Mouse (Mus musculus) MEL (cell line): ENCODE data around the gene Cd68. TPM values are rescaled to one million over a fixed set of nuclear protein-coding genes. Genes with fewer than 3 reads are reported as not detected.

Source experiments
- DNase-seq: peaks from one replicate; pipeline ENCODE4 v3.0.0; 2011; ENCODE audit warnings: low read depth, low spot score
- H3K27ac ChIP-seq: 2 replicates; pipeline ENCODE4 v1.5.1; 2012; ENCODE audit warnings: low read depth, mild to moderate bottlenecking, control low read depth, low read length, moderate library complexity; ENCODE audit not compliant: control insufficient read depth
- H3K27me3 ChIP-seq, 2 experiments: fragments of 150-350 bp in 1 of 2; sonication (generic) in 1 of 2; 2 replicates each; pipeline ENCODE4 v1.6.1; 2012; ENCODE audit warnings: low read length in 2 of 2, mild to moderate bottlenecking in 2 of 2, improper control_type of control experiment in 1 of 2, moderate library complexity in 1 of 2; ENCODE audit not compliant: insufficient read depth in 2 of 2, control insufficient read depth in 1 of 2
- H3K36me3 ChIP-seq, 2 experiments: 2 replicates each; pipeline ENCODE4 v1.6.1; 2012 to 2014; ENCODE audit warnings: low read length in 2 of 2, improper control_type of control experiment in 1 of 2, inconsistent platforms in 1 of 2, mild to moderate bottlenecking in 1 of 2; ENCODE audit not compliant: insufficient read depth in 2 of 2, control insufficient read depth in 1 of 2
- H3K4me1 ChIP-seq, 2 experiments: fragments of 150-350 bp in 1 of 2; sonication (generic) in 1 of 2; 2 replicates each; pipeline ENCODE4 v1.6.1; 2012; ENCODE audit warnings: low read length in 2 of 2, improper control_type of control experiment in 1 of 2, mild to moderate bottlenecking in 1 of 2; ENCODE audit not compliant: insufficient read depth in 2 of 2, control insufficient read depth in 1 of 2
- H3K4me3 ChIP-seq, 2 experiments: fragments of 150-350 bp in 1 of 2; sonication (generic) in 1 of 2; 2 replicates each; pipeline ENCODE4 v1.5.1; 2012; ENCODE audit warnings: low read depth in 2 of 2, low read length in 2 of 2, mild to moderate bottlenecking in 2 of 2, moderate library complexity in 2 of 2, control low read depth in 1 of 2, improper control_type of control experiment in 1 of 2; ENCODE audit not compliant: control insufficient read depth in 1 of 2, insufficient read depth in 1 of 2
- H3K79me2 ChIP-seq: 2 replicates; pipeline ENCODE4 v1.6.1; 2012; ENCODE audit warnings: mild to moderate bottlenecking, low read length, moderate library complexity; ENCODE audit not compliant: control insufficient read depth, poor library complexity, insufficient read depth
- H3K9ac ChIP-seq: 2 replicates; pipeline ENCODE4 v1.6.1; 2012; ENCODE audit warnings: low read depth, mild to moderate bottlenecking, control low read depth, low read length, moderate library complexity; ENCODE audit not compliant: control insufficient read depth, poor library complexity, severe bottlenecking
- H3K9me3 ChIP-seq: fragments of 150-350 bp; sonication (generic); replicated peaks from 2 replicates; pipeline ENCODE4 v1.6.1; 2012; ENCODE audit warnings: mild to moderate bottlenecking, low read length, improper control_type of control experiment, moderate library complexity; ENCODE audit not compliant: insufficient read depth
- BHLHE40 ChIP-seq: IDR thresholded peaks from 2 replicates; pipeline ENCODE4 v1.6.1; 2012; ENCODE audit warnings: low read depth, mild to moderate bottlenecking, inconsistent platforms, low read length, improper control_type of control experiment, borderline replicate concordance
- CTCF ChIP-seq, 3 experiments: IDR thresholded peaks in 2 of 3; conservative IDR thresholded peaks in 1 of 3; 2 replicates each; pipeline ENCODE4 v1.5.1; 2011 to 2012; ENCODE audit warnings: low read length in 3 of 3, low read depth in 2 of 3, mild to moderate bottlenecking in 2 of 3, improper control_type of control experiment in 1 of 3, inconsistent platforms in 1 of 3, mixed read lengths in 1 of 3, moderate library complexity in 1 of 3; ENCODE audit not compliant: control insufficient read depth in 1 of 3, insufficient read depth in 1 of 3, poor library complexity in 1 of 3, severe bottlenecking in 1 of 3
- E2F4 ChIP-seq: IDR thresholded peaks from 2 replicates; pipeline ENCODE4 v1.6.1; 2011; ENCODE audit warnings: low read depth, low read length, improper control_type of control experiment, borderline replicate concordance
- ETS1 ChIP-seq: IDR thresholded peaks from 2 replicates; pipeline ENCODE4 v1.6.1; 2012; ENCODE audit warnings: low read depth, mild to moderate bottlenecking, inconsistent platforms, low read length, improper control_type of control experiment, moderate library complexity
- GATA1 ChIP-seq: IDR thresholded peaks from 2 replicates; pipeline ENCODE4 v1.6.1; 2011; ENCODE audit warnings: low read depth, low read length, improper control_type of control experiment
- HCFC1 ChIP-seq: IDR thresholded peaks from 2 replicates; pipeline ENCODE4 v1.6.1; 2012; ENCODE audit warnings: low read depth, mild to moderate bottlenecking, inconsistent platforms, low read length, improper control_type of control experiment, moderate library complexity
- MAZ ChIP-seq: IDR thresholded peaks from 2 replicates; pipeline ENCODE4 v1.6.1; 2012; ENCODE audit warnings: low read depth, mild to moderate bottlenecking, inconsistent platforms, low read length, improper control_type of control experiment
- MEF2A ChIP-seq: IDR thresholded peaks from 2 replicates; pipeline ENCODE4 v1.6.1; 2014; ENCODE audit warnings: low read depth, mild to moderate bottlenecking, inconsistent platforms, low read length, improper control_type of control experiment; ENCODE audit not compliant: poor library complexity, insufficient replicate concordance, severe bottlenecking; ENCODE audit errors: extremely low read depth
- MYB ChIP-seq: IDR thresholded peaks from 2 replicates; pipeline ENCODE4 v1.6.1; 2011; ENCODE audit warnings: mild to moderate bottlenecking, low read depth, low read length, improper control_type of control experiment
- NELFE ChIP-seq: IDR thresholded peaks from 2 replicates; pipeline ENCODE4 v1.6.1; 2011; ENCODE audit warnings: low read depth, low read length, improper control_type of control experiment
- POLR2A ChIP-seq, 2 experiments: IDR thresholded peaks; 2 replicates each; pipeline ENCODE4 v1.6.1; 2011 to 2012; ENCODE audit warnings: low read length in 2 of 2, mild to moderate bottlenecking in 2 of 2, control low read depth in 1 of 2, improper control_type of control experiment in 1 of 2, low read depth in 1 of 2, moderate library complexity in 1 of 2; ENCODE audit not compliant: control insufficient read depth in 1 of 2, insufficient read depth in 1 of 2, poor library complexity in 1 of 2
- POLR2AphosphoS2 ChIP-seq: IDR thresholded peaks from 2 replicates; pipeline ENCODE4 v1.6.1; 2011; ENCODE audit warnings: low read length, improper control_type of control experiment
- RAD21 ChIP-seq: IDR thresholded peaks from 2 replicates; pipeline ENCODE4 v1.6.1; 2011; ENCODE audit warnings: mild to moderate bottlenecking, low read depth, low read length, improper control_type of control experiment
- SIN3A ChIP-seq: IDR thresholded peaks from 2 replicates; pipeline ENCODE4 v1.6.1; 2012; ENCODE audit warnings: low read length, improper control_type of control experiment, inconsistent platforms
- SMC3 ChIP-seq: IDR thresholded peaks from 2 replicates; pipeline ENCODE4 v1.6.1; 2011; ENCODE audit warnings: low read depth, low read length, improper control_type of control experiment
- TCF12 ChIP-seq: IDR thresholded peaks from 2 replicates; pipeline ENCODE4 v1.6.1; 2014; ENCODE audit warnings: low read depth, mild to moderate bottlenecking, inconsistent platforms, low read length, improper control_type of control experiment, moderate library complexity
- UBTF ChIP-seq: IDR thresholded peaks from 2 replicates; pipeline ENCODE4 v1.6.1; 2012; ENCODE audit warnings: low read depth, mild to moderate bottlenecking, inconsistent platforms, low read length, improper control_type of control experiment, moderate library complexity, borderline replicate concordance; ENCODE audit not compliant: insufficient read depth
- USF1 ChIP-seq: IDR thresholded peaks from 2 replicates; pipeline ENCODE4 v1.6.1; 2014; ENCODE audit warnings: low read depth, mild to moderate bottlenecking, inconsistent platforms, low read length, improper control_type of control experiment, moderate library complexity
- ZC3H11A ChIP-seq: IDR thresholded peaks from 2 replicates; pipeline ENCODE4 v1.6.1; 2012; ENCODE audit warnings: low read depth, mild to moderate bottlenecking, inconsistent platforms, low read length, improper control_type of control experiment
- ZKSCAN1 ChIP-seq: IDR thresholded peaks from 2 replicates; pipeline ENCODE4 v1.6.1; 2012; ENCODE audit warnings: low read depth, mild to moderate bottlenecking, inconsistent platforms, low read length, improper control_type of control experiment, moderate library complexity
- ZMIZ1 ChIP-seq: IDR thresholded peaks from 2 replicates; pipeline ENCODE4 v1.6.1; 2012; ENCODE audit warnings: low read depth, mild to moderate bottlenecking, inconsistent platforms, low read length, improper control_type of control experiment, moderate library complexity
- ZNF384 ChIP-seq: IDR thresholded peaks from 2 replicates; pipeline ENCODE4 v1.6.1; 2012; ENCODE audit warnings: low read depth, mild to moderate bottlenecking, inconsistent platforms, low read length, improper control_type of control experiment
- polyA plus RNA-seq, 2 experiments: library from polyadenylated mRNA; stranded (reverse) in 1 of 2; unstranded in 1 of 2; fragments of >175 nt in 1 of 2; fragments of >200 nt in 1 of 2; gene quantifications; 2 replicates each; pipeline versions ENCODE4 v1.2.1 to v1.2.4; 2012; ENCODE audit warnings: low replicate concordance in 2 of 2, low read depth in 1 of 2; ENCODE audit not compliant: insufficient read length in 2 of 2, insufficient read depth in 1 of 2, missing spikeins in 1 of 2
- total RNA-seq: library from RNA; depleted of rRNA; stranded (reverse); fragments of 300-350 nt; gene quantifications from 2 replicates; pipeline ENCODE4 v1.2.3, GENCODE M21; 2012

The Cd68 gene
- total and polyA plus RNA-seq, 3 experiments, result 5.3 to 19.8 TPM; not detected in 1

DNA sequence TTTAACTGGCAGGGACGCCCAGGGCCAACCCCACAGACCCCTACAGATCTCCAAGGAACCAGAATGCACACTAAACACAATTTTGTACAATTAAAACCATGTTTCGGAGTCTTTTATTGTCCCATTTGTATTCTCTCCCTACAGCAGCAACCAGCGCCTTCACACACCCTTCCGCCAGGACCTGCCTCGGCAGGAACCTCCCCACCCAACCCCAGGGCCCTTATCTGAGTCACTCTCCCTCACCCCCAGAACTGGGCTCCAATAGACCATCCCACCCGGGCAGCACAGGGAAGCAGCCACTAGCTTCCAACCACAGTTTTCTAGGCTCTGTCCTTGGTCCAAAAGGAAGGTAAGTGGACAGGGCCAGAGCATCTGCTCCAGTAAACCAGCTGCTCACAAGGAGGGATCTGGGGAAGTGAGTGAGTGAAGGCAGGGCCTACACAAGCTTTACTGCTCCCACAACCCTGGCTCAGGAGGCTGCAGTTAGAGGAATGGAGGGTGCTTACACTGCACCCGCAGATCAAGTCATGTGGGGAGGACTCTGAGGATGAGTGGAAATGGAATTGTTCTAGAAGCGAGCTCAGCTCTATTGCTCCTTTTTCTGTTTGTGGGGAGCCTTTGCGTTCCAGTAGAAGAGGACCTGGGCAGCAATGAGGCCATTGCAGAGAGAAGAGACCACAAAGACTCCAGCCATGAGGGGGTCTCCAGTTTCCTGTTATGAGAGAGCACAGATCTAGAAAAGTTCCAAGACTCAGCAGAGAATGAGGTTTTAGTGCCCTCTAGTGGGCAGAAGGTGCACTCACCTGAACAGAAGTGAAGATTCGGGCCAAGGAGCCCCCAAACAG is 9.1 kb downstream of the Cd68 start:
- H3K27ac ChIP-seq, result no peak overlapping the region
- peaks cover 4 to 14% of the 10 kb centered on the region in 2 experiments; a peak in 3 of 4 replicates for H3K36me3 ChIP-seq
- peak; percentile 83 for DNase-seq
- 0 out of 2 replicates have a peak overlapping the region, but pooled peaks have one; percentile 4 for H3K9ac ChIP-seq
- peaks cover 4 to 11% of the 10 kb centered on the region in 2 experiments for H3K4me1 ChIP-seq
- H3K4me3 ChIP-seq, result no peak overlapping the region
- H3K79me2 ChIP-seq, result peaks cover 2% of the 10 kb centered on the region; the same call in 1 of the 2 replicates
- H3K27me3 ChIP-seq, result no peaks in the 10 kb centered on the region
- H3K9me3 ChIP-seq, result no peaks in the 10 kb centered on the region
- peak; percentile 75 for TF ChIP-seq ZC3H11A
- peak; percentile 9; the same call in 1 of the 2 replicates for TF ChIP-seq GATA1
- TF ChIP-seq ETS1, result no peak
- TF ChIP-seq USF1, result peak; percentile 21; the same call in 1 of the 2 replicates
- no peak for TF ChIP-seq MEF2A
- TF ChIP-seq E2F4, result no peak
- no peak for TF ChIP-seq MYB
- TF ChIP-seq POLR2AphosphoS2, result 0 out of 2 replicates have a peak, but pooled peaks have one; percentile 15
- no peak for TF ChIP-seq ZKSCAN1
- peak; percentile 80 for TF ChIP-seq SMC3
- TF ChIP-seq SIN3A, result peak; percentile 64; the same call in 1 of the 2 replicates
- peak; percentile 91 for TF ChIP-seq RAD21
- peak; percentile 77 to 94 (median 89) for TF ChIP-seq CTCF (IDR thresholded peaks at IDR 0.05 in 2 of 3, conservative IDR thresholded peaks at IDR 0.05 in 1 of 3; ENCODE audit: control insufficient read depth in 1 of 3, insufficient read depth in 1 of 3, low read depth in 2 of 3, low read length in 3 of 3, poor library complexity in 1 of 3, severe bottlenecking in 1 of 3)
- 0 out of 2 replicates have a peak, but pooled peaks have one; percentile 25 for TF ChIP-seq HCFC1
- TF ChIP-seq MAZ, result peak; percentile 19; the same call in 1 of the 2 replicates
- 0 out of 2 replicates have a peak, but pooled peaks have one; percentile 10 for TF ChIP-seq TCF12
- no peak for TF ChIP-seq NELFE
- TF ChIP-seq, all 39 proteins: peak for 11

DNA sequence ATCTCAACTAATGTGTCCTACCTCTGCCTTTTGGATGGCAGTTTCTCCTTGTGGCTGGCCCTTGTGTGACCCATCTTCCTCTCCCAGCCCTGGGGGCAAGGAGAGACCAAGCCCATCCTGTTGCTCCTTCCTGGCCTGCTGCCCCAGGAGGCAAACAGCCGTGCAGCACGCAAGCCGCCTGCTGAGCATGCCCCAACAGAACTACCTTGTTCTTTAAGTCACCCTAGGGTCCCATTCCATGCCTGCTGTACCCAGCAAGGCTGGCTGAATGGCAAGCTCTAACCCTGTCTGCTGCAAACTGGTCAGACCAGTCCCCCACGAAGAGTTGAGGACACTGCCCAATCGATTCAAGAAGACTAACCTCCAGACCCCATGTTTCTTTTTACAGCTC is 9.9 kb downstream of the Cd68 start:
- Histone ChIP-seq H3K4me1 (peaks cover 0 to 4% of the 10 kb centered on the region in 2 experiments; a peak in 3 of 4 replicates), H3K9ac (no peak overlapping the region), H3K79me2 (no peaks in the 10 kb centered on the region), H3K27me3 (no peaks in the 10 kb centered on the region), H3K4me3 (no peak overlapping the region), H3K27ac (no peak overlapping the region), H3K36me3 (peaks cover 8 to 9% of the 10 kb centered on the region in 2 experiments), H3K9me3 (no peaks in the 10 kb centered on the region)
- TF ChIP-seq USF1, result no peak
- no peak for TF ChIP-seq ZMIZ1
- TF ChIP-seq BHLHE40, result no peak
- no peak for TF ChIP-seq GATA1
- TF ChIP-seq ZNF384, result no peak
- TF ChIP-seq HCFC1, result no peak
- TF ChIP-seq UBTF, result no peak
- no peak for TF ChIP-seq POLR2AphosphoS2
- TF ChIP-seq POLR2A (IDR thresholded peaks at IDR 0.05; ENCODE audit: control insufficient read depth in 1 of 2, insufficient read depth in 1 of 2, low read depth in 1 of 2, low read length in 2 of 2, poor library complexity in 1 of 2), result no peak
- TF ChIP-seq ZC3H11A, result no peak
- DNase-seq, result no peak
